Mouse (Mus musculus): Measurements from ENCODE around the gene Edf1.

DNA sequence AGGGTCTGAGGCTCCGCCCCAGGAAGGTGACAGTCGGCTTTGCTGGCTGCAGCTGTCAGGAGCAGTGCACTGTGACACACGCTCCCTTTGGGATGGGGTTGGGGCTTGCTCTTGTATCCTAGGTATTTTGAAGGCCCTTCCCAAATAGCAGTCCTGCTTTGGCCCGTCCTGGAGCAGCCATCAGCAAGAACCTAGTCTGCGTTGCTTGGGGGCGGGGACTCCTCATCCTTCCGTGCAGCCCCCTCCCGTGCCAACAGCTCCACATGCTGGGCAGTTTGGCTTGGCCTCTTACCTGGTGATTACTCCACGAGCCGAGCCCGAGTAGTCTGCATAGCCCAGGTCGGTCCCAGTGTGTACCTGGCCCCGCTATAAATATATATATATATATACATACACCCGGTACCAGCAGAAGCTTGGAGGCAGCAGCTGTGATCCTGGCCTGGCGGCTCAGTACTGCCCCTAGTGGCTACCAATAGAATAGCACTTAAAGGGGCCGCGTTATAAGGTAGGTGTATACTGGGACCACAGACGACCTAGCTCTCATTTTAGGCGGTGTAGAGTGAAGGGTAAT is 23.7 kb downstream of the Edf1 start, which contains the start of gene Ajm1:
- TF ChIP-seq CTCF (IDR thresholded peaks at IDR 0.05; ENCODE audit: borderline replicate concordance, extremely low read depth, insufficient read depth, insufficient read length) (peak; percentile 89), POLR2A (IDR thresholded peaks at IDR 0.05; ENCODE audit: borderline replicate concordance, extremely low read depth, insufficient read depth, insufficient read length, poor library complexity, severe bottlenecking) (no peak)

Data from brain, embryonic 14.5 days (tissue).